Mouse (Mus musculus) lung, adult 2 months (tissue): ENCODE results near the gene Padi1.

Experiments used
- CTCF ChIP-seq: fragments of 200-500 bp; IDR thresholded peaks from 2 replicates; pipeline ENCODE4 v1.5.1; 2011; ENCODE audit warnings: mild to moderate bottlenecking, low read length, control low read depth; ENCODE audit not compliant: insufficient read depth
- POLR2A ChIP-seq: fragments of 200-500 bp; IDR thresholded peaks from 2 replicates; pipeline ENCODE4 v1.6.1; 2011; ENCODE audit warnings: low read depth, mild to moderate bottlenecking, control low read depth, low read length, borderline replicate concordance; ENCODE audit errors: extremely low read depth

- TF ChIP-seq POLR2A (no peak), CTCF (peak; percentile 72)
Measured at GRCm38 (mm10) chr4:140763158-140763557, 82.4 kb downstream of the Padi1 start.
